In genomic region chr12:108284455-108285224, GRCm38 (mm10) we compare ENCODE assay signal across 12 mouse cellular contexts. TPM values are rescaled to one million over a fixed set of nuclear protein-coding genes. Genes with fewer than 3 reads are reported as not detected.
DNase-seq lines count a peak whose midpoint lies in the region; ATAC-seq and TF ChIP-seq lines count a peak whose summit lies in the region.
"Had no signal": no experiment of that assay in that cellular context is flagged by ENCODE, and none has a peak within 500 bp of the region (broad histone marks: within the 10 kb centered on the region; RNA-seq: fewer than 3 reads in every experiment).

No protein-coding gene starts in this region.

- 26% methylated on average over 14 of the region's 14 CpGs for WGBS in forebrain, embryonic 10.5 days
- WGBS in forebrain, embryonic 16.5 days = 34% methylated on average over 14 of the region's 14 CpGs
- 31% methylated on average over 14 of the region's 14 CpGs for WGBS in hindbrain, embryonic 12.5 days
- 28% methylated on average over 14 of the region's 14 CpGs for WGBS in midbrain, embryonic 16.5 days

- H3K36me3 ChIP-seq in forebrain, embryonic 10.5 days (replicated peaks) = no peaks in the 10 kb centered on the region
- no peaks in the 10 kb centered on the region for H3K36me3 ChIP-seq in forebrain, embryonic 16.5 days (ENCODE audit: control insufficient read depth, insufficient read depth)
- H3K36me3 ChIP-seq in hindbrain, embryonic 12.5 days = no peaks in the 10 kb centered on the region
- H3K36me3 ChIP-seq in midbrain, embryonic 16.5 days (ENCODE audit: control insufficient read depth, insufficient read depth, low read length) = no peaks in the 10 kb centered on the region
- H3K36me3 ChIP-seq: embryonic facial prominence, embryonic 15.5 days had no signal

- no peak for ATAC-seq in forebrain, embryonic 16.5 days
- ATAC-seq in Patski = peak; percentile 82
- ATAC-seq in hindbrain, embryonic 12.5 days (ENCODE audit: low FRiP score) = peak; percentile 47; the same call in 1 of the 2 replicates
- ATAC-seq in midbrain, embryonic 16.5 days = peak; percentile 63
- ATAC-seq in frontal cortex, adult (ENCODE audit: low TSS enrichment) = no peak

- POLR2A ChIA-PET in Patski (lab: Charles Lee) = interaction anchor here (0.6 to 2.1 kb wide), 4 partner anchors 8 to 378 kb away, joined by 3 to 5 read pairs (median 4); no protein-coding TSS in a partner anchor

- peaks cover 36% of the 10 kb centered on the region for H3K4me1 ChIP-seq in forebrain, embryonic 10.5 days
- peaks cover 12% of the 10 kb centered on the region for H3K4me1 ChIP-seq in forebrain, embryonic 16.5 days (replicated peaks; ENCODE audit: control insufficient read depth, insufficient read depth, low read length)
- peaks cover 21% of the 10 kb centered on the region for H3K4me1 ChIP-seq in hindbrain, embryonic 12.5 days
- peaks cover 18% of the 10 kb centered on the region for H3K4me1 ChIP-seq in midbrain, embryonic 16.5 days (ENCODE audit: control insufficient read depth, insufficient read depth, low read length)

- H3K9me3 ChIP-seq in forebrain, embryonic 10.5 days = no peaks in the 10 kb centered on the region
- no peaks in the 10 kb centered on the region for H3K9me3 ChIP-seq in forebrain, embryonic 16.5 days (ENCODE audit: control insufficient read depth, low read length)
- H3K9me3 ChIP-seq in hindbrain, embryonic 12.5 days (replicated peaks) = no peaks in the 10 kb centered on the region
- no peaks in the 10 kb centered on the region for H3K9me3 ChIP-seq in midbrain, embryonic 16.5 days (replicated peaks; ENCODE audit: control insufficient read depth, low read length, poor library complexity, severe bottlenecking)
- H3K9me3 ChIP-seq: embryonic facial prominence, embryonic 15.5 days had no signal

- CTCF ChIA-PET in Patski (lab: Charles Lee) = interaction anchor here (0.9 to 1.8 kb wide), 2 partner anchors 8 to 67 kb away, joined by 4 to 5 read pairs; no protein-coding TSS in a partner anchor

- peak overlapping the region; percentile 81 for H3K27ac ChIP-seq in forebrain, embryonic 10.5 days
- no peak overlapping the region for H3K27ac ChIP-seq in forebrain, embryonic 16.5 days (ENCODE audit: low read length)
- peak overlapping the region; percentile 81 for H3K27ac ChIP-seq in hindbrain, embryonic 12.5 days
- H3K27ac ChIP-seq in midbrain, embryonic 16.5 days (ENCODE audit: low read length) = peak overlapping the region; percentile 51
- H3K27ac ChIP-seq: macrophage had no signal

- H3K4me3 ChIP-seq in forebrain, embryonic 10.5 days = peak overlapping the region; percentile 33
- H3K4me3 ChIP-seq in forebrain, embryonic 16.5 days (replicated peaks; ENCODE audit: low read length) = no peak overlapping the region
- no peak overlapping the region for H3K4me3 ChIP-seq in hindbrain, embryonic 12.5 days
- H3K4me3 ChIP-seq in midbrain, embryonic 16.5 days (ENCODE audit: low read depth, low read length) = no peak overlapping the region
- H3K4me3 ChIP-seq: embryonic facial prominence, embryonic 15.5 days had no signal

- in situ Hi-C loops in Patski (cut with MboI; ENCODE audit: low pct_unique_long_range_greater_than_20kb) = loop anchor here (5.0 kb wide), 1 partner anchor 57 kb away; no protein-coding TSS in a partner anchor

- no peak overlapping the region for H3K4me2 ChIP-seq in forebrain, embryonic 16.5 days (ENCODE audit: low read length)
- peak overlapping the region; percentile 25 for H3K4me2 ChIP-seq in hindbrain, embryonic 12.5 days (replicated peaks)
- peak overlapping the region; percentile 29; the same call in 1 of the 2 replicates for H3K4me2 ChIP-seq in midbrain, embryonic 16.5 days (ENCODE audit: low read length)
- H3K4me2 ChIP-seq: embryonic facial prominence, embryonic 15.5 days had no signal

- DNase-seq in forebrain, embryonic 10.5 days (ENCODE audit: extremely low spot score, low spot score) = peak; percentile 66
- DNase-seq in Patski (ENCODE audit: low read depth, low spot score) = no peak
- DNase-seq in right cerebral cortex, postnatal 25 days = no peak
- DNase-seq in layer of hippocampus, adult 18-20 months (ENCODE audit: low spot score in 2 of 2) = no peak
- DNase-seq: adrenal gland, postnatal 25 days had no signal

- no peak for TF ChIP-seq CTCF in Patski (IDR thresholded peaks at IDR 0.05)

- 0 out of 2 replicates have a peak, but pooled peaks cover 8% of the 10 kb centered on the region for H3K27me3 ChIP-seq in forebrain, embryonic 10.5 days (ENCODE audit: poor library complexity, severe bottlenecking)
- no peaks in the 10 kb centered on the region for H3K27me3 ChIP-seq in forebrain, embryonic 16.5 days (replicated peaks; ENCODE audit: control insufficient read depth, insufficient read depth, low read length)
- no peaks in the 10 kb centered on the region for H3K27me3 ChIP-seq in Patski
- H3K27me3 ChIP-seq in hindbrain, embryonic 12.5 days = 0 out of 2 replicates have a peak, but pooled peaks cover 2% of the 10 kb centered on the region
- H3K27me3 ChIP-seq in midbrain, embryonic 16.5 days (ENCODE audit: control insufficient read depth, insufficient read depth, low read depth, low read length) = no peaks in the 10 kb centered on the region
- H3K27me3 ChIP-seq: embryonic facial prominence, embryonic 15.5 days had no signal

- H3K9ac ChIP-seq in forebrain, embryonic 16.5 days (replicated peaks; ENCODE audit: low read depth, low read length) = no peak overlapping the region
- H3K9ac ChIP-seq in hindbrain, embryonic 12.5 days = 0 out of 2 replicates have a peak overlapping the region, but pooled peaks have one; percentile 32
- no peak overlapping the region for H3K9ac ChIP-seq in midbrain, embryonic 16.5 days (ENCODE audit: low read depth, low read length)
- H3K9ac ChIP-seq: embryonic facial prominence, embryonic 15.5 days had no signal

RNA-seq across cellular contexts. Expression of gene Ccdc85c, which starts 9.4 kb away (rescaled TPM):
- 13.5 and 14.6 TPM in 2 replicates for polyA plus RNA-seq in forebrain, embryonic 10.5 days (2016; fragmentation: Nextera tagmentation; extraction: Ambion mirVana)
- polyA plus RNA-seq in forebrain, embryonic 16.5 days (2015; fragmentation: Nextera tagmentation; extraction: Ambion mirVana) = 12.0 and 12.9 TPM in 2 replicates
- 25.4 TPM for polyA plus RNA-seq in Patski (2021)
- 15.2 and 16.3 TPM in 2 replicates for polyA plus RNA-seq in hindbrain, embryonic 12.5 days (2016; fragmentation: Nextera tagmentation; extraction: Ambion mirVana)
- 13.2 and 13.5 TPM in 2 replicates for polyA plus RNA-seq in midbrain, embryonic 16.5 days (2015; fragmentation: Nextera tagmentation; extraction: Ambion mirVana)
- 10 to 100 TPM; 66.1 to 72.5 TPM for total RNA-seq in layer of hippocampus, adult 18-20 months (2021)

RNA-seq across cellular contexts. Expression of gene Hhipl1, which starts 21.4 kb away (rescaled TPM):
- 2.8 and 3.4 TPM in 2 replicates for polyA plus RNA-seq in forebrain, embryonic 10.5 days (2016; fragmentation: Nextera tagmentation; extraction: Ambion mirVana)
- polyA plus RNA-seq in forebrain, embryonic 16.5 days (2015; fragmentation: Nextera tagmentation; extraction: Ambion mirVana) = 1.6 and 2.3 TPM in 2 replicates
- 2.7 TPM for polyA plus RNA-seq in Patski (2021)
- 2.4 and 2.7 TPM in 2 replicates for polyA plus RNA-seq in hindbrain, embryonic 12.5 days (2016; fragmentation: Nextera tagmentation; extraction: Ambion mirVana)
- polyA plus RNA-seq in midbrain, embryonic 16.5 days (2015; fragmentation: Nextera tagmentation; extraction: Ambion mirVana) = 2.7 and 2.9 TPM in 2 replicates
- 1 to 10 TPM; 6.1 to 6.4 TPM for total RNA-seq in layer of hippocampus, adult 18-20 months (2021)
- total RNA-seq: hematopoietic stem cell, adult 5-6 weeks had no signal
- polyA plus RNA-seq: macrophage had no signal

RNA-seq across cellular contexts. Expression of gene Cyp46a1, which starts 49.5 kb away (rescaled TPM):
- polyA plus RNA-seq in forebrain, embryonic 10.5 days (2016; fragmentation: Nextera tagmentation; extraction: Ambion mirVana) = 19.4 and 20.1 TPM in 2 replicates
- polyA plus RNA-seq in forebrain, embryonic 16.5 days (2015; fragmentation: Nextera tagmentation; extraction: Ambion mirVana) = 23.8 and 28.4 TPM in 2 replicates
- polyA plus RNA-seq in Patski (2021) = 16.6 TPM
- 14.2 and 15.6 TPM in 2 replicates for polyA plus RNA-seq in hindbrain, embryonic 12.5 days (2016; fragmentation: Nextera tagmentation; extraction: Ambion mirVana)
- 28.1 and 36.2 TPM in 2 replicates for polyA plus RNA-seq in midbrain, embryonic 16.5 days (2015; fragmentation: Nextera tagmentation; extraction: Ambion mirVana)
- 100 to 1,000 TPM; 159 to 175 TPM for total RNA-seq in layer of hippocampus, adult 18-20 months (2021)
- polyA plus RNA-seq: macrophage had no signal

Comparison
In these comparisons a context has a peak if more than half of its experiments do, and no peak if none do; other contexts are left out.
1. ATAC-seq: peak in Patski (single experiment), hindbrain, embryonic 12.5 days (single experiment) and midbrain, embryonic 16.5 days (single experiment); none in forebrain, embryonic 16.5 days (single experiment) and frontal cortex, adult (single experiment).